Mouse (Mus musculus): Measurements from ENCODE around the gene Fryl. TPM values are rescaled to one million over a fixed set of nuclear protein-coding genes. Genes with fewer than 3 reads are reported as not detected.

The Fryl gene
- polyA plus RNA-seq, 1 experiment, result 29.9 TPM

DNA sequence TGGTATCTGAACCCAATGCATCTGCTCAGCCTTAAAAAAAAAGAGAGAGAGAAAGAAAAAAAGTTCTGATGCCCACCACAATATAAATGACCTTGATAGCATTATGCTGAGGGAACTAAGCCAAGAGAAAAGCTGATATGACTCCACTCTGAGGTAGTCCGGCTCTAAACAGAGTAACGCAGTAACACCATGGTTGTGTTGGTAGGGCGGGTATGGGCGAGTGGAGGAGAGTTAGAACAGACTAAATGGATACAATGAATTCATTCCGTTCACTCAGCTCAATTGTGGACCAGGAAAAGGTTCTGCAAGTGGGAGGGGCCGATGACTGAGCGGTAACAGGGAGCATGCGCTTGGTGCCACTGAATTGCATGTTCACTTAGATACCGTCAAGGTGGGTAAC, 40.4 kb downstream of the Fryl start:
- H3K4me1 ChIP-seq (ENCODE audit: control insufficient read depth, insufficient read depth, low read length), result no peaks in the 10 kb centered on the region
- H3K27me3 ChIP-seq (replicated peaks; ENCODE audit: control insufficient read depth, insufficient read depth, low read length), result no peaks in the 10 kb centered on the region
- TF ChIP-seq CTCF (conservative IDR thresholded peaks at IDR 0.05; ENCODE audit: insufficient read depth, insufficient read length, low read depth, low read length) (no peak), POLR2A (IDR thresholded peaks at IDR 0.05; ENCODE audit: low read depth, low read length) (no peak)
- no peak overlapping the region for H3K4me3 ChIP-seq (ENCODE audit: insufficient read depth, low read depth, low read length)
- H3K27ac ChIP-seq (ENCODE audit: insufficient read depth, low read depth, low read length), result no peak overlapping the region
- no peak for DNase-seq
- WGBS, result 91% methylated on average over 9 of the region's 9 CpGs
- H3K36me3 ChIP-seq (ENCODE audit: control insufficient read depth, insufficient read depth, low read length), result no peaks in the 10 kb centered on the region

GRCm38 (mm10) chr5:73212446-73212845, 44.0 kb downstream of the Fryl start:
- H3K27me3 ChIP-seq (replicated peaks; ENCODE audit: control insufficient read depth, insufficient read depth, low read length), result no peaks in the 10 kb centered on the region

DNA sequence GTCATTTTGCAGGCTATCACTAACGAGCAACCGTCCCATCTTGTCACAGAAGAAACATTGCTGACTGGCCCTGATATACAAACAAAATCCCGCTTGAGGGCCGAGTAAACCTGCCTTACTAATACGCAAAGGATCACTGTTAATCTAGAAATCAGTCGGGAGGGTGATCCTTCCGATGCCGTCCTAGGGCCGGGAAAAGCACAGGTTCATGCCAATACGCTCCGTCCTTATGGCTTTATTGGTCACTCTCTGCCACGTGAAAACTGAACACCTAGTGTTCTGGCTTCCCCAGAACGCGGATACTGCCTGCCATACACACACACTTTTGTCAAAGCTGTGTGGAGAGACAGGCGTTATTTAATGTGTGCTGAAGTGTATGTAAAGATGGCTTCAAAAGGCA, 44.5 kb downstream of the Fryl start:
- Histone ChIP-seq H3K27me3 (replicated peaks; ENCODE audit: control insufficient read depth, insufficient read depth, low read length) (no peaks in the 10 kb centered on the region), H3K27ac (ENCODE audit: insufficient read depth, low read depth, low read length) (no peak overlapping the region), H3K36me3 (ENCODE audit: control insufficient read depth, insufficient read depth, low read length) (no peaks in the 10 kb centered on the region), H3K4me1 (ENCODE audit: control insufficient read depth, insufficient read depth, low read length) (no peaks in the 10 kb centered on the region), H3K4me3 (ENCODE audit: insufficient read depth, low read depth, low read length) (no peak overlapping the region)
- no peak for TF ChIP-seq CTCF (conservative IDR thresholded peaks at IDR 0.05; ENCODE audit: insufficient read depth, insufficient read length, low read depth, low read length)
- TF ChIP-seq POLR2A (IDR thresholded peaks at IDR 0.05; ENCODE audit: low read depth, low read length), result no peak
- no peak for DNase-seq
- 94% methylated on average over 15 of the region's 15 CpGs for WGBS

More at GRCm38 (mm10) chr5:73212446-73212845, 44.0 kb downstream of the Fryl start:
- Histone ChIP-seq H3K4me1 (ENCODE audit: control insufficient read depth, insufficient read depth, low read length) (no peaks in the 10 kb centered on the region), H3K27ac (ENCODE audit: insufficient read depth, low read depth, low read length) (no peak overlapping the region), H3K4me3 (ENCODE audit: insufficient read depth, low read depth, low read length) (no peak overlapping the region), H3K36me3 (ENCODE audit: control insufficient read depth, insufficient read depth, low read length) (no peaks in the 10 kb centered on the region)
- no peak for DNase-seq
- WGBS, result 89% methylated on average over 9 of the region's 9 CpGs
- TF ChIP-seq CTCF (conservative IDR thresholded peaks at IDR 0.05; ENCODE audit: insufficient read depth, insufficient read length, low read depth, low read length) (no peak), POLR2A (IDR thresholded peaks at IDR 0.05; ENCODE audit: low read depth, low read length) (no peak)

DNA sequence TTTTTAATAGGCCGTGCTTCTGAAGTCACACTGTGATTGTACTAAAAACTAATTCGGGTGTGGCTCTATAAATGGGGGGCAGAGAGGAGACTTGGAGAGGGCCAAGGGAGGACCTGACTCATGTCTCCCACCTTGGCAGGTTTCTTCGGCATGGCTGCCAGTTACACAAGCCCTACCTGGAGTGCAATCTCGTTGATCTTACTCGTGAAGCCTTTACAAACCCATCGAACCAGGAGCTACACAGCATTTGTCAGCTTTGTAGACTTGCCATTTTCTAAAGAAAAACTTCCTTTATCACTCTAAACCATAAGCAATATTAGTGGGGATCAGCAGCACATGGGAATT, 45.5 kb downstream of the Fryl start:
- H3K4me1 ChIP-seq (ENCODE audit: control insufficient read depth, insufficient read depth, low read length), result no peaks in the 10 kb centered on the region; the same call in 1 of the 2 replicates
- no peak overlapping the region for H3K27ac ChIP-seq (ENCODE audit: insufficient read depth, low read depth, low read length)
- DNase-seq, result no peak
- no peaks in the 10 kb centered on the region for H3K36me3 ChIP-seq (ENCODE audit: control insufficient read depth, insufficient read depth, low read length)
- no peaks in the 10 kb centered on the region for H3K27me3 ChIP-seq (replicated peaks; ENCODE audit: control insufficient read depth, insufficient read depth, low read length)
- WGBS, result 84% methylated on average over 6 of the region's 6 CpGs
- TF ChIP-seq CTCF (conservative IDR thresholded peaks at IDR 0.05; ENCODE audit: insufficient read depth, insufficient read length, low read depth, low read length), result no peak
- TF ChIP-seq POLR2A (IDR thresholded peaks at IDR 0.05; ENCODE audit: low read depth, low read length), result no peak
- no peak overlapping the region for H3K4me3 ChIP-seq (ENCODE audit: insufficient read depth, low read depth, low read length)

GRCm38 (mm10) chr5:73210127-73210970, 46.1 kb downstream of the Fryl start:
- Histone ChIP-seq H3K4me3 (ENCODE audit: insufficient read depth, low read depth, low read length) (no peak overlapping the region), H3K27me3 (replicated peaks; ENCODE audit: control insufficient read depth, insufficient read depth, low read length) (no peaks in the 10 kb centered on the region), H3K27ac (ENCODE audit: insufficient read depth, low read depth, low read length) (no peak overlapping the region), H3K36me3 (ENCODE audit: control insufficient read depth, insufficient read depth, low read length) (no peaks in the 10 kb centered on the region), H3K4me1 (ENCODE audit: control insufficient read depth, insufficient read depth, low read length) (no peaks in the 10 kb centered on the region; the same call in 1 of the 2 replicates)
- no peak for DNase-seq
- TF ChIP-seq POLR2A (IDR thresholded peaks at IDR 0.05; ENCODE audit: low read depth, low read length), result no peak
- TF ChIP-seq CTCF (conservative IDR thresholded peaks at IDR 0.05; ENCODE audit: insufficient read depth, insufficient read length, low read depth, low read length), result no peak
- WGBS, result 72% methylated on average over 22 of the region's 22 CpGs

GRCm38 (mm10) chr5:73209201-73210096, 47.0 kb downstream of the Fryl start:
- 59% methylated on average over 20 of the region's 20 CpGs for WGBS
- no peaks in the 10 kb centered on the region; the same call in 1 of the 2 replicates for H3K4me1 ChIP-seq (ENCODE audit: control insufficient read depth, insufficient read depth, low read length)
- no peak for TF ChIP-seq CTCF (conservative IDR thresholded peaks at IDR 0.05; ENCODE audit: insufficient read depth, insufficient read length, low read depth, low read length)
- TF ChIP-seq POLR2A (IDR thresholded peaks at IDR 0.05; ENCODE audit: low read depth, low read length), result no peak
- H3K27me3 ChIP-seq (replicated peaks; ENCODE audit: control insufficient read depth, insufficient read depth, low read length), result no peaks in the 10 kb centered on the region
- peak; percentile 49 for DNase-seq
- H3K27ac ChIP-seq (ENCODE audit: insufficient read depth, low read depth, low read length), result no peak overlapping the region
- no peaks in the 10 kb centered on the region for H3K36me3 ChIP-seq (ENCODE audit: control insufficient read depth, insufficient read depth, low read length)
- no peak overlapping the region for H3K4me3 ChIP-seq (ENCODE audit: insufficient read depth, low read depth, low read length)

DNA sequence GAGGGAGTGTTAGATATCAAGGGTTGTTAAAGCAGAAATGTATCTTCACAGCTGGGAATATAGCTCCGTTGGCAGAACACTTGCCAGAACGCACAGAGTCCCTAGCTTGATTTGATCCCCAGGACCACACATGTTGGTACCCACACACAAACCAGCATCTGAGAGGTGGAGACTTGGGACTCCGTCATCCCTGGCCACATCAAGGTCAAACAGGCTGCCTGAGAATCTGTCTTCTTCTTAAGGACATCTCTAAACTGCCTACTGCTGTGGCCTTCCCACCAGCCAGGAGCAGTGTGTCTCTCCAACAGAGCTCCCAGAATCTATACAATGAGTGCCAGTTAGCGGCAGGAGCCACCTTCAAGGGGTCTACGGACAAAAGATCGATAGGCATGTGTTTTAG, 47.8 kb downstream of the Fryl start:
- WGBS, result 86% methylated on average over 6 of the region's 6 CpGs
- TF ChIP-seq POLR2A (IDR thresholded peaks at IDR 0.05; ENCODE audit: low read depth, low read length) (no peak), CTCF (conservative IDR thresholded peaks at IDR 0.05; ENCODE audit: insufficient read depth, insufficient read length, low read depth, low read length) (no peak)
- Histone ChIP-seq H3K27me3 (replicated peaks; ENCODE audit: control insufficient read depth, insufficient read depth, low read length) (no peaks in the 10 kb centered on the region), H3K27ac (ENCODE audit: insufficient read depth, low read depth, low read length) (no peak overlapping the region), H3K4me3 (ENCODE audit: insufficient read depth, low read depth, low read length) (no peak overlapping the region), H3K4me1 (ENCODE audit: control insufficient read depth, insufficient read depth, low read length) (no peaks in the 10 kb centered on the region; the same call in 1 of the 2 replicates), H3K36me3 (ENCODE audit: control insufficient read depth, insufficient read depth, low read length) (no peaks in the 10 kb centered on the region)
- DNase-seq, result no peak

All from kidney, adult 2 months (tissue).